Mouse (Mus musculus) E14TG2a.4 (cell line): ENCODE measurements around the gene Slc22a20.

ENCODE experiments used
- CTCF ChIP-seq: conservative IDR thresholded peaks from 2 replicates; pipeline ENCODE4 v1.5.1; 2014; ENCODE audit warnings: low read length
- NANOG ChIP-seq: IDR thresholded peaks from 2 replicates; pipeline ENCODE4 v1.6.1; 2014; ENCODE audit warnings: borderline replicate concordance, low read length, mixed read lengths
- POU5F1 ChIP-seq: IDR thresholded peaks from 2 replicates; pipeline ENCODE4 v1.6.1; 2014; ENCODE audit warnings: low read length, borderline replicate concordance

- no peak for TF ChIP-seq CTCF
- TF ChIP-seq POU5F1: no peak
- no peak for TF ChIP-seq NANOG
These were observed 19.6 kb upstream of the Slc22a20 start for GRCm38 (mm10) chr19:6005541-6005940.
